Mouse (Mus musculus): ENCODE data around the gene Foxa3.

Foxa3 gene

DNA sequence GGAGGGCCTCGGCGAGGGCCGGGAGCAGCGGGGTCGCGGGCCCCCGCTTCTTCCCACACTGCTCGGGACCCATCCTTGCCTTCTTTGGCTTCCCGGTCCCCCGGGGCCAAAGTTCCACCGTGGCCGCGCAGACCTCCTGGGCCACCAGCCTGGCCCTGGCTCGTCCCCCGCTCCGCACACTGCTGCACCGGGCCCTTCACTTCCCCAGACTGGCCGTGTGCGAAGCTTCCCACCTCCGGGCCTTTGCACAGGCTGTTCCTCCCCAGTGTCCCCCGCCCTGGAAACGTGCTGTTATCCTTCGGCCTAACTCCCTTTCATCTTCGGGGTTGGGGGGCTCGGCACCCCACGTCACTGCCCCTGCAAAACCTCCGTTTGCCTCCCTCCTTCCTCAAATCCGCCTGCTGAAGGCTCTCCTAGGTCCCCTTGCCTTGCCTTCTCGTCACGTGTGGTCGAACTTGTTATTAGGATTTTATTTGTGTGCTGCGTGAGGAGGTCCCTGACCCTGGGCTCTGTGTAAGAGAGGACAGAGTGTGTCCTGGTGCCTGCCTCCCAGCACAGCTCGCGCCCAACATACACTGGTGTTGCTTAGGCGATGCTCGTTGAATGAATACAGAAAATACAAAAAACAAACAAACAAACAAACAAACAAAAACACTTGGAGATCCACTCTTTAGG is 1.4 kb upstream of the Foxa3 start:
- DNase-seq, result peak; percentile 76

DNA sequence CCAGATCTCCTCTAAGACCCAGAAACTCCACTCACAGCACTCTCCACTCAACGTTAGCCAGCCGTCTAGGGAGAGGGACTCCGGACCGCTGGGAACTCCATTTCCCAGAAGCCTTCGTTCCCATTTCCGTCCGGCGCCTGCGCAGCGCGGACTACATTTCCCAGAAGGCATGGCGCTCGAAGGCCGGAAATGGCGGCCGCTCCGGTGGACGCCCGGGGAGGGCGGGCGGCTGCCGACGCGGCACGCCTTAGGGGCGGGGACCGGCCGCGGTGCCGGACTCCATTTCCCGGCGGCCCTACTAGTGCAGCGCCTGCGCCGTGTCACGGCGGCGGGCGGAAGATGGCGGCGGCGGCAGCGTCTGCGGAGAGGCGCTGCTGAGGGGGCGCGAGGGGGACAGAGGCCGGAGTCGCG is 763 bp upstream of the Foxa3 start, which contains the start of gene Sympk:
Gene Sympk (plus strand): TSS at position 282 of the 411 bp plus-strand sequence.
- peak; percentile 96 for DNase-seq

DNA sequence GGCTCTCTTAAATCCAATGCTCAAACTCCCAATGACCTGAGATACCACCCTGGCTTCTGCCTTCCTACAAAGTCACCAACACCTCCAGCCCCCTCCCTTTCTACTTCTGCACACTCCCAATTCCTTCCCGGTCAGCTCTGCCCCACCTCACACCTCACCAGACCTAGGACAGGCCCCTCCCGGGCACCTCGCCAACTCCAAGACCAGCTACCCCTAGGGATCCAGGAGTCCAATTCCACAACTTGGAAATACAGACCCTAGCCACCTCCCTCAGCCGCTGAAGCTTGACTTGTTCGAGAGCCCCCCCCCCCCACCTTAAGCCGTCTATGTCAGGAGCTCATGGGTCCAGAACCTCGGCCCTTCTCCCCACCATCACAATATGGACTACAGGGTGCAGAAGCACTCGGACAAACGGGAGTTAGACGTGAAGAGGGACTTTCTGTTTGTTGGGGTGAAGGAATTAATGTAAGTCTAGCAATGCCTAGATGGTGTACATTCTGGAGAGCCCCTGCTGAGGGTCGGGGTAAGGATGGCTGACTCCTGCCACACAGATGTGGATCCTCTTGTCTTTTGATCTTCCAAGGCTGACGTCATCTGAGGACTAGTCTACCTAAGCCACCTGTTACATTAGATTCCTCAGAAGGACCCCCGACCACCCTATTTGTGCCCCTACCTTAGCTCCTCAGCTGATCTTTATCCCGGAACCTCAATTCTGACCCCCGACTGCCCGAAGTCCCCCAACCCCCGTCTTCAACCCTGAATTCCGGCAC is 964 bp downstream of the Foxa3 start:
- DNase-seq, result peak; percentile 65

DNA sequence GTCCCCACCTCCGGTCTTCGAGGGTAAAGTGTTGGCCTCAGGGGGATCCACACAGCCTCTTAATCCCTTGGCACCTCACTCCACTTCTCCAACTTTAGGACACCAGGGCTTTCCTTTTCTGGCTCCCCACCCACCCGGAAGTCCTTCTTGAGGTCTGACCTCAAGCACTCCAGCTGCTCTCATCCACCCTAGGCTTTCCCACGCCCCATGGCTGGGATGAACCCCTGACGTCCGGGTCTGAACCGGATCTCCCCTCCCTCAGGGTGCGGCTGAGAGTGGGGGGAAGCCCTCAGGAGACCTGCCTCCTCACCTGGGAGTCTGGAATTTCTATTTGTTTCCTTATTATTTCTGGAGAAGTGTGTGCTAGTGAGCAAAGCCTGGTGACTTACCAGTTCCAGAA is 2.3 kb downstream of the Foxa3 start:
- peak; percentile 41 for DNase-seq

DNA sequence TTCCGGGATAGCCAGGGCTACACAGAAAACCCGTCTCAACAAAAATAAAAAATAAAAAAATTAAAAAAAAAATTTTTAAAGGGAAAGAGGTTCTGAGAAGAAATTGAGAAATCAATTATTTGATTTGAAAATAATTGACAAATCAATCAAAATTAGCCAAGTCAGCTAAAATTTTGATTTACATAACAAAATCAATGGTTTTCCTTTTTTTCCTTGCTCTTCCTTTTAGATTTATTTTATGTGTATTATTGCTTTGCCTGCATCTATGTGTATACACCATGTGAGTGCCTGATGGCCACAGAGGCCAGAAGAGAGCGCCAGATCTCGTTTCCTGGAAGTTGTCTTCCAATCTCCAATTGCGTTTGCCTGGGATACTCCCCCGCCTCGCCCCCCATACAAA is 5.4 kb downstream of the Foxa3 start:
- no peak for DNase-seq

DNA sequence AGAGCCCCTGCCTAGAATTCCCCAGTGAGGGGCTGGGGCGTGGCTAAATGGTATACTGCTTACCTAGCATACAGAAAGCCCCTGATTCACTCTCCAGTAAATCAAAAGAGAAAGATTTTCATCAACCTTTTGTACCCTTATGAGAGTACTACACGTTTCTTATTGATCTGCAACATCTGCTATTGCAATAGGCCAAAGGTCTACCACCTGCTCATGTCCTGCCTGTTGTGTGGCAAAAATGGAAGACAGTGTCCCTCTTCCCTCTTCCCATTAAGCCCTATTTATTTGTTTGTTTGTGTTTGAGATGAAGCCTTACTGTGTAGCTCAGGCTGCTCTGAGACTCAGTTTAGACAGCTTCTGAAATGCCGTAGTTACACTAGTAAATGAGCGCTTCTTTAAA is 7.3 kb downstream of the Foxa3 start:
- no peak for DNase-seq

DNA sequence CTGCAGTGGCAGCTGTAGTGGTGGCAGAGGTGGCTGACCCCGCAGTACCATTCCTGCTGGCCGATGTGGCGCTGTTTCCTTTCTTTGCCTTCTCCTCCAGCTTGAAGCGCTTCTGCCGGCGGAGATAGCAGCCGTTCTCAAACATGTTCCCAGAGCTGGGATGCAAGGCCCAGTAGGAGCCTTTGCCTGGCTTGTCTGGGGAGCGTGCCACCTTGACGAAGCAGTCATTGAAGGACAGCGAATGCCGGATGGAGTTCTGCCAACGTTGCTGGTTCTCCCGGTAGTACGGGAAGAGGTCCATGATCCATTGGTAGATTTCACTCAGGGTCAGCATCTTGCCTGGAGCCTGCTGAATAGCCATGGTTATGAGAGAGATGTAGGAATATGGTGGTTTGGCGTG is 8.9 kb downstream of the Foxa3 start:
- DNase-seq, result no peak

DNA sequence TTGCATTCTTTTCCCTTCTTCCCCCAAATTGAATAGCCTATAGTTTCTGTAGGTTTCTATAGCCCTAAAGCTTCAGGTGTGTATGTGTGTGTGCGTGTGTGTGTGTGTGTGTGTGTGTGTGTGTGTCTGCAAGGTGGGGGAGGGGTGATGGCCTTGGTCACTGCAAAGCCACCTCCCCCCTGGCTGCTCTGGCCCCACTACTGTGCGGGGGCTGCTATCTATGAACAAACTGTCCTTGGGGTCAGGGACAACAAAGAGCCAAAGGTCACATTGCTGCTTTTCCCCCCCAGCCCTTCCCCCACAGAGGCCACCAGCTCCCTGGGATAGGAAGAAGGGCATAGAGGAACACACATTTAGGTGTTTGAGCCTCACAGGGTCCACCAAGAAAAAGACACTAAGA is 10.5 kb downstream of the Foxa3 start:
- peak; percentile 30 for DNase-seq

DNA sequence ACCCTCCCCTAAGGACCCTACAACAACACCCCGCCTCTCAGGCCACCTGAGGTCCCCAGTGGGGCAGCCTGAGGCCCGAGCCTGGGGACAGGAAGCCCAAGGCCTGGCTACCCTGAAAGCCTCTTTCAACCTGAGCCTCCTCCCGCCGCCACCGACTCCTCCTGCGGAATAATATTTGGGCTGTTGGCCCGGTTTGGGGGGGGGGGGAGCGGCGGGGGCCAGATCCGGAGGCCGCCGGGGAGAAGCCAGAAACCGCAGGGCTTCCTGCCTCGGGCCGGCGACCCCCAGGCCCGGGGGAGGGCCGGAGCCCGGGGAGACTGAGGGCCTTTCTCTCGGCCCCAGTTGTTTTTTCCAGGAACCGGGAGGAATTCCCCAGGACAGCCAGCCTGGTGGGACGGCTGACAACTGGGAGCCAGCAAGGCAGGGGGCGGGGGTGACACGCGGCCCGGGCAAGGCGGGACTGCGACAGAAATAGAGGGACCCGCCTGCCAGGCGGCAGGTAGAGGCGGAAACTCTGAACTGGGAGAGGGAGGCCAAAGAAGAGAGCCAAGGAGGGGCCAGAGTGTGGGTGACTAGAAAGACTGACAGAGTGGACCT is 11.2 kb downstream of the Foxa3 start:
- peak; percentile 51 for DNase-seq

DNA sequence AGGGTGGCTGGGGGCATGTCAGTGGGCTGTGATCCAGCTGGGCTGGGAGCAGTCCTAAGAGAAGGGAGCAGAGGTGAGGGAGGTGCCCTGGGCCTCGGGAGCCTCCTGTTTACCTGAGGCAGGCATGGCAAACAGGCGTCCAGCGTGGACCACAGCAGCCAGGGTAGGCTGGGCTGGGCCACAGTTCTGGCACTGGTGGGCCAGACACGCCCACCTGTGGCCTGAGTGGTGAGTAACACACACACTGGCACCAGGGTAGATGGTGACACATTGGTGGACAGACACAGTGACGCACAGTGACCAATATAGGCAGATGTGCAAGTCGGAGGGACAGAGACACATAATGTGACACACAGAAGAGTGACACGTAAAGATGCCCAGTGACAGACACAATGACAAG is 12.8 kb downstream of the Foxa3 start:
- no peak for DNase-seq

DNA sequence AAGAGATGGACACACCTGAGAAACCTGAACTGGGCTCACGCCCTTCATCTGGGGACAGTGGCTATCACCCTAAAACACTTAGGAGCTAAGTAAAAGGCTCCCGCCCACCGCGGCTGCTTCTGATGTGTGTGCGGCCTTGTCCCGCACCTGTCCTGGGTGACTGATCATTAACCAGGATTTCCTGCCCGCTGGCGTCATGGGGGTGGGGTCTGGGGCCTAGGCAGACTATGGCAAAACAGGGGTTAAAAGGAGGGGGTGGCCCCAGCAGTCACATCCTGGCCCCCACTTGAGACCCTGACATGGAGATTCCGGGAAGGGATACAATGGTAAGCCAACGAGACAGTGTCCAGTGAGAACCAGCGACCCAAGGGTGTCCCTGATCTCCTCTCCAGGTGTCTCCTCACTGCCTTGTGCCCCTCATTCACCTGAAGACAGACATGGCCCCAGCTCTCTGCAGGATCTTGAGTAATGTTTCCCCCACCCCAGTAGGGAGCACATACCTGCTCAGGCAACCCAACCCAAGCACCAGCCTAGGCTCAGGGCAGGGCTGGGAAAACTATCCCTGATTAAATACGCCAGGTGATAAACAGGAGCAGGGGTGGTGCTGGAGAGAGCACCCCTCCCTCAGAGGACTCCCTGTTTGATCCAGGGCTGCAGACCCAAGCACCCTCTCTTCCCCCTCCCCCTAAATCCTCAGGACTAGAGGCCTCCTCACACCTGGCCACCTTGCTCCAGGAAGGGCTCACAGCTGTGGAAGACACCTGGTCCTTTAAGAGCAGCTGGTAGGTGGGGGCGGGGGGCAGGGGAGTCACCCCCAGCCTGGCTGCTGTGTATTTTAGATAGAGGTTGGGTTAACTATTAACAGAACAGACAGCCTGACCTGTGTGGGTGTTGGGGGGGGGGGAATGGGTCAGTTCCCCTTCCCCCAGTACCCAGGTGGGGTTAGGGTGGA is 16.0 kb downstream of the Foxa3 start:
- peak; percentile 64 for DNase-seq

DNA sequence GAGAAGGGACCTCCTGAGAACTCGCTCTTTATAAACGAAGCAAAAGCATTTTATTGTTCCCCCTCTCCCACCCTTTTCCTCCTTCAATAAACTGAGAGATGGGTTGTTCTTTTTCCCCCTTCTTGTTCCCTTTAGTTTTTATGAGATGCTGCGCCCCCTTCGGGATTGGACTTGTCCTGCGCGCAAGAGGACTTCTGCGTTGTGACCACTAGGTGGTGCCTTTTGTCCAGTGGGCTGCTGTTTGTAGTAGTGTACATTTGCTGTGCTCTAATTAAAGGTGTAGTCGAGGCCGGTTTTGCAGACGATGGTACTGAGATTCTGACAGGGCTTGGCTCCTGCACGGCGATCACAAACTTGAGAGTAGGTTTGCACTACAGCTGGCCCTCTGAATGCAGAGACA is 16.9 kb downstream of the Foxa3 start:
- DNase-seq, result peak; percentile 83

DNA sequence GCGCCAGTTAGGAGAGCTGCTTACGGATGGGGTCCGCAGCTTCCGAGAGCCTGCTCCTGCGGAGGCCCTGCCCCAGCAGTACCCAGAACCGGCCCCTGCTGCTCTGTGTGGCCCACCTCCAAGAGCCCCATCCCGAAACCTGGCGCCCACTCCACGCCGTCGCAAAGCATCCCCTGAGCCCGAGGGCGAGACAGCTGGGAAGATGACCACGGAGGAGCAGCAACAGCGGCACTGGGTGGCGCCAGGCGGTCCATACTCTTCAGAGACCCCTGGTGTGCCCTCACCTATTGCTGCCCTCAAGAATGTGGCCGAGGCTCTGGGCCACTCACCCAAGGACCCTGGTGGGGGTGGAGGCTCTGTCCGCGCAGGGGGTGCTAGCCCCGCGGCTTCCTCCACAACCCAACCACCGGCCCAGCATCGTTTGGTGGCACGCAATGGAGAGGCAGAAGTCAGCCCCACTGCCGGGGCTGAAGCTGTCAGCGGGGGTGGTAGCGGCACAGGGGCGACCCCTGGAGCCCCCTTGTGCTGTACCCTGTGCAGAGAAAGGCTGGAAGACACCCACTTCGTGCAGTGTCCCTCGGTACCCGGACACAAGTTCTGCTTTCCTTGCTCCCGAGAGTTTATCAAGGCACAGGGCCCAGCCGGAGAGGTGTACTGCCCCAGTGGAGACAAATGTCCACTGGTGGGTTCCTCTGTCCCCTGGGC is 17.8 kb downstream of the Foxa3 start:
- peak; percentile 79 for DNase-seq

DNA sequence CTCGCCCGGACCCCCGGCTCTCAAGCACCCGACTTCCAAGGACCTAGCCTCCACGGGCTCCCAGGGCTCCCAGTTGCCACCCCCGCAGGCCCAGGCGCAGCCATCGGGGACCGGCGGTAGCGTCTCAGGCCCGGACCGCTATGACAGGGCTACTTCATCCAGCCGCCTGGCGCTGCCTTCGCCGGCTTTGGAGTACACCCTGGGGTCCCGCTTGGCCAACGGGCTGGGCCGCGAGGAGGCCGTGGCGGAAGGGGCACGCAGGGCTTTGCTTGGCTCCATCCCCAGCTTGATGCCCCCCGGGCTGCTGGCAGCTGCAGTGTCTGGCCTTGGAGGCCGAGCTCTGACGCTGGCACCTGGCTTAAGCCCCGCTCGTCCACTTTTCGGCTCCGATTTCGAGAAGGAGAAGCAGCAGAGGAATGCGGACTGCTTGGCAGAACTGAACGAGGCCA is 18.7 kb downstream of the Foxa3 start:
- DNase-seq, result no peak

DNA sequence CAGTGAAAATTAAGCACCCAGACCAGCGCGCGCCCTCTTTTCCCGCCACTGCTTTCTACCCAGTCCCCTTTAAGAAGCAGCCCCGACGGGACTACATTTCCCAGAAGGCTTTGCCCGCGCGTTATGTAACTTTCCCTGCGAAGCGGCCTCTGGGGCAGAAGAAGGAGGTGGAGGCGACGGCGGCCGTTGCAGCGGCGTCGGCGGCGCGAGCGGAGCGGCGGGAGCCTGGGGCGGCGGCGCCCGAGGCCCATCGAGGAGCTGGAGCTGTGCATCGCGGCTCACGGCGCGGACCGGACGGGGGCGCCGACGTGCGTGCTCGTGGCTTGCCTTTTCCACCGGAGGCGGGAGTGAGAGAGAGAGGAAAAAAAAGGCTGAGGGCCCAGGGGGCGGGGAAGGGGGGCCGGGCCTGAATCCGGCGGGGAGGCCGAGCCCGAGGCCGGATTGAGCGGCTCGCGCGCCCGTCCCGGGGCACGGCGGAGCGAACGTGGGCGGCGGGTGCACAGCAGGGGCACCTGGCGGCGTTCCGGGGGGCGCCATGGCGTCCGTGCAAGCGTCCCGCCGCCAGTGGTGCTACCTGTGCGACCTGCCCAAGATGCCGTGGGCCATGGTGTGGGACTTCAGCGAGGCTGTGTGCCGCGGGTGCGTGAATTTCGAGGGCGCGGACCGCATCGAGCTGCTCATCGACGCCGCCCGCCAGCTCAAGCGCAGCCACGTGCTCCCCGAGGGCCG is 19.3 kb downstream of the Foxa3 start, which contains the start of gene Irf2bp1:
Gene Irf2bp1 (plus strand): TSS at position 143 of the 729 bp plus-strand sequence.
- peak; percentile 96 for DNase-seq

DNA sequence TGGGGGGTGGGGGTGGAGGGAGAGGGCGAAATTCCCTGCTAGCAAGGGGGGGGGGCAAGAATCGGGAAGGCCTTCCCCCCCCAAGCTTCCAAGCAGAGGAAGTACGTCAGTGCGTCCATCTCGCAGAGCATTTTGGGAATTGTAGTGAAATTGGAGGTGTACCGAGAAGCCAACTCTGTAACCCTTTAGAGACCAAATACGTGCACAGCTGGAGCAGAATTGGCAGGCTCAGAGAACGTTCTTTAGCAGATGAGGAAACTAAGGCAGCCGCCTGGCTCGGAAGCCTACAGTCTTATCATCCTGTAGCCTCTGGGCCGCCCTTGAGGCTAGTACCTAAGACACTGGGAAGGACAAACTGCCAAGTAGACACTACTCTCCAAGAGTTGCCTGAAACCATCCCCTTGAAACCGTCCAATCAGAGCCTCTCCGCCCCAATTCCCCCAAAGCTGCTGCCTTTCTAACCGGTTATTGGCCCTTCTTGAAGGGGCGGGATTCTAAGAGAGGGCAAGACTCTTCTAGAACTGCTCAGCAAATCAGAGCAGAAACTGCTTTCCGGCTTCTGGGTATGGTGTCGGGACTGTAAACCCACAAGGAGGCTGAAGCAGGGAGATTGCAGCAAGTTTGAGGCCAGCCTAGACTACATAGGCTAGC is 20.4 kb downstream of the Foxa3 start:
- DNase-seq, result peak; percentile 82

DNA sequence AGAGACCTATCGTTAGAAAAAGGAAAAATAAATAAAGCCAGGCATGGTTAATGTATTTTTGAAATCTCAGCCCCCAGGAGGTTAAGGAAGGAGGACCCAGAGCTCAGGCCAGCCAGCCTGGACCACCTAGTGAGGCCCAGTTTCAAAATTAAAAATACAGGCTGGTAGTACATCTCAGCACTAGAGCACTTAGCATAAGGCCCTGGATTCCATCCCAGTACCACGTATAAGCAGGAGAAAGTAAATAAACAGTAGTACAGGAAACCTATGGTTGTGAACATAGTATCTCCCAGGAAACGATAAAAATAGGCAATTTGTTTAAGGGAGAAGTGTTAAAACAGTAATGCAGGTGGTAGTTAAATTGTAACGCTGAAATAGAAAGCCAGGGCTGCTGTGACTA is 21.2 kb downstream of the Foxa3 start:
- DNase-seq, result peak; percentile 46

DNA sequence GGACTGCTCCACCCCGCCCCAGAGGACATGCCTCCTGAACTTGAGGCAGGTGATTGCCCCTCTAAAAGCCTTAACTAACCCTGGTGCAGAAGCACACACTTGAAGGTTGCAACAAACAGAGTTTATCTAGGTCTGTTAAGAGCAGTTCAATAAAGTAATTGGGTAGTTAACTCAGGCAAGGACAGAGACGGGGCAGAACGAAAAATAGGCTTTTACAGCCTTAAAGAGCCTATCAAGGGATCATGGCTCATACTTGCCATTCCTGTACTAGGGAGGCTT is 21.6 kb downstream of the Foxa3 start:
- DNase-seq, result no peak

DNA sequence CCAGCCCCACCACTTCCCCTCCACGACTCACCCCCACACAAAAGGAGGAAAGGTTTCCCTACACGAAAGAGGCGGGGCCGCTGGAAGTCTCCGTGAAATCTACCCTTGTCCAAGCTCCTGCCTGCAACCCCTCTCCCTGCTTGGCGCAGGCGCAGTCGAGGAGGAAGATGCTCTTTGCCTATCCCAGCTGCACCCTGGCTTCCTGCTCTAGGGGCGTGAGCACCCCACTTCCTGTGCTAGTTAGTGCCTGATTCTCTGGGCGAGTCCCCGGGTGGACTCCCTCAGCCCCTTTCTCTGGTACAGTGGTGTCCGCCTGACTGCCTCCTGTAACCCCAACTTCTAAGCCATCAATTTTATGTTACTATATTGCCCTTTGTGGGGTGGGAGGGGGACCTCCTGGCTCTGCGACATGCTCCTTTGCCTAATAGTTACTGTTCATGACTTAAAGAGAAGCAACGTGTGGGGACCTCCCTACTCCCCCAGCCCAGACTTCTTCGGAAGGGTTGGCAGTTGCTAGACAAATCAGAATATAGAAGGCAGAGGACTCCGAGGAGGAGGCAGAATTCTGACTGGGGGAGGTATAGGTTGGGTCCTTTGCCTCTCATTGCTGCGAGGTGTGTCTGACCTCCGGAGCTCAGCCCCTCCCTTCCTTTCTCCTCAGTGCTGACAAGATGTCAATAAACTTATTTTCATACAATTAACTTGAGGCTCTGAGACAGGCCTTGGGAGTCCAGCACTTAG is 22.1 kb downstream of the Foxa3 start:
- peak; percentile 73 for DNase-seq

DNA sequence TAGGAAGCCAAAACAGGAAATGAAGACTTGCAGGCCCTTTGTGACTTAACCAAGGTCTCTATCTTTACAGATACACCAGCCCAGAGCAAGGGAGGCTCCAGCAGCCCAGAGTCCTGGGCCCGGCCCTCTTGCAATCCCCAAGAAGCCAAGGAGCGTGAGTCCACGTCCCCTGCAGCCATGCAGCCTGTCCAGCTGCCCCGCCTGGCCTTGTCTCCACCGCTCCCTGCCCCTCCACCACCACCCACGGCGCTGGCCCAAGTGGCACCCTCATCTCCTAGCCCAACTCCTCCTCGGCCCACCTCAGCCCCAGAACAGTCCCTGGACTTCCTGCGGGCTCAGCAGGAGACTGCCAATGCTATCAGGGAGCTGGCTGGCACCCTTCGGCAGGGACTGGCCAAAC is 22.9 kb downstream of the Foxa3 start:
- DNase-seq, result peak; percentile 62

Measured in cerebellum, adult 11-12 months (tissue).